Mouse (Mus musculus) lung, embryonic 14.5 days (tissue): ENCODE measurements at regions not wholly inside any gene's neighbourhood (a gene's known extent, or its start where the extent isn't known, plus 50 kb on each side); places are given as distances from the start of the nearest gene placed in this dataset.

Experiments used
- ATAC-seq: fragments of 200-750 bp; cut with Nextera tagmentation; 2 replicates; pipeline ENCODE4 v1.8.0; 2017; ENCODE audit warnings: mild to moderate bottlenecking, moderate TSS enrichment, moderate library complexity; ENCODE audit not compliant: insufficient read depth
- DNase-seq: peaks from one replicate; pipeline ENCODE4 v3.0.0-alpha.2; 2015
- H3K27ac ChIP-seq: fragments of 300-500 bp; sonication (generic); 2 replicates; pipeline ENCODE4 v1.5.1; 2014; ENCODE audit warnings: low read depth, mild to moderate bottlenecking, moderate library complexity
- H3K27me3 ChIP-seq: fragments of 300-500 bp; sonication (generic); 2 replicates; pipeline ENCODE4 v1.6.1; 2014; ENCODE audit warnings: low read length, control low read depth; ENCODE audit not compliant: insufficient read depth
- H3K36me3 ChIP-seq: fragments of 300-500 bp; sonication (generic); 2 replicates; pipeline ENCODE4 v1.6.1; 2014; ENCODE audit warnings: control low read depth; ENCODE audit not compliant: insufficient read depth
- H3K4me1 ChIP-seq: fragments of 300-500 bp; sonication (generic); 2 replicates; pipeline ENCODE4 v1.6.1; 2014; ENCODE audit warnings: antibody characterized with exemption, control low read depth; ENCODE audit not compliant: insufficient read depth
- H3K4me2 ChIP-seq: fragments of 300-500 bp; sonication (generic); 2 replicates; pipeline ENCODE4 v1.6.1; 2014; ENCODE audit warnings: mild to moderate bottlenecking
- H3K4me3 ChIP-seq: fragments of 300-500 bp; sonication (generic); 2 replicates; pipeline ENCODE4 v1.5.1; 2014; ENCODE audit warnings: low read depth, low read length
- H3K9ac ChIP-seq: fragments of 300-500 bp; sonication (generic); 2 replicates; pipeline ENCODE4 v1.6.1; 2014
- H3K9me3 ChIP-seq: fragments of 300-500 bp; sonication (generic); 2 replicates; pipeline ENCODE4 v1.6.1; 2016; ENCODE audit warnings: low read depth, low read length, control low read depth
- CTCF ChIP-seq: IDR thresholded peaks from 2 replicates; pipeline ENCODE4 v1.5.1; 2016; ENCODE audit warnings: antibody characterized with exemption, low read depth
- WGBS: fragments of 180-500 bp; shearing (Covaris S2); extraction: QIAGEN DNeasy Blood & Tissue Kit; methylation state at CpG from one replicate; pipeline ENCODE4 v1.1.7; 2014; 5-methylcytosine and 5-hydroxymethylcytosine counted together

DNA sequence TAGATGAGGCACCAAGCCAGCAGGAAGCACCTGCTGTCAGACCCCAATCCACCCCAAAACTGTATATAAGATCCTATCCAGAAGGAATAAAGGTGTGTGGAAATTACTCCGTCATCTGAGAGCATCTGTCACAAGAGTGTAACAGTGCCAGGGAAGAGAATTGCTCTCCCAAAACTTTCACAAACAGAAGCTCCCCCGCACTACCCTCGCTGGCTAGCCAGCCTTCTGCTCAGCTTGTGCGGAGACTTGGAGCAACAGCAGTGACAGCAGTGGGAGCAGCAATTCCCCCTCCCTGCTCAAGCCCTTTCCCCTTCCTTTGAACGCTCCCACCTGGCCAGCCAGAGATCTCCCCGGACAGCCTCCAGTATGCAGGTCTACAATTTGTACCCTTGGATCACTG is 136.9 kb downstream of the Cd55b start:
- no peak for ATAC-seq
- Histone ChIP-seq H3K27me3 (no peaks in the 10 kb centered on the region), H3K4me2 (no peak overlapping the region), H3K36me3 (no peaks in the 10 kb centered on the region), H3K9me3 (no peaks in the 10 kb centered on the region), H3K9ac (no peak overlapping the region), H3K27ac (no peak overlapping the region), H3K4me1 (no peaks in the 10 kb centered on the region), H3K4me3 (no peak overlapping the region)
- no peak for TF ChIP-seq CTCF
- DNase-seq, result no peak
- 70% methylated on average over 6 of the region's 6 CpGs for WGBS

GRCm38 (mm10) chr1:130282153-130282552 is 140.7 kb downstream of the Cd55b start:
- H3K36me3 ChIP-seq, result no peaks in the 10 kb centered on the region

DNA sequence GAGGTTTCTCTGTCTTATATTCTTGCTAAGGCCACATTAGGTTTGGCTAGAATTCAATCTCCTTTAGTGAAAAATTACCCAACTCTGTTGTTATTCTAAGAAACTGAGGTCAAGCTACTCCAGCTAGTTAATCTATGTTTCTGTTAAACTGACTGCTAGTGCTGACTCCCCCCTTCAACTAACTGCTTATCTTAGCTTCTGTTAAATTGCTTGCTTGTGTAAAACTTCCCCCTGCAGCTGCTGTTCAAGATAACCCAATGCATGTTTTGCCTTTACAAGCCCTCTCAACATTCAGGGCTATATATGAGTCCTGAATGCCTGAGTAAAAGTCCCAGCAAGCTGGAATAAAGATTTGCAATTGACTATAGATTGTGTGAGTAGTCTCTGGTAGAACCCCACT is 143.6 kb downstream of the Cd55b start:
- H3K9ac ChIP-seq, result no peak overlapping the region
- H3K4me2 ChIP-seq, result no peak overlapping the region
- no peak for DNase-seq
- TF ChIP-seq CTCF, result no peak
- no peaks in the 10 kb centered on the region for H3K27me3 ChIP-seq
- H3K9me3 ChIP-seq, result 0 out of 2 replicates have a peak, but pooled peaks cover 3% of the 10 kb centered on the region
- no peaks in the 10 kb centered on the region for H3K4me1 ChIP-seq
- ATAC-seq, result no peak
- H3K36me3 ChIP-seq, result no peaks in the 10 kb centered on the region
- H3K4me3 ChIP-seq, result no peak overlapping the region
- H3K27ac ChIP-seq, result no peak overlapping the region

More at GRCm38 (mm10) chr1:130282153-130282552, 140.7 kb downstream of the Cd55b start:
- DNase-seq (no peak), ATAC-seq (no peak)
- Histone ChIP-seq H3K4me2 (no peak overlapping the region), H3K9ac (no peak overlapping the region), H3K4me1 (no peaks in the 10 kb centered on the region), H3K4me3 (no peak overlapping the region), H3K27me3 (no peaks in the 10 kb centered on the region), H3K27ac (no peak overlapping the region), H3K9me3 (0 out of 2 replicates have a peak, but pooled peaks cover 3% of the 10 kb centered on the region)
- TF ChIP-seq CTCF, result no peak
- WGBS, result 48% methylated on average over 3 of the region's 3 CpGs

DNA sequence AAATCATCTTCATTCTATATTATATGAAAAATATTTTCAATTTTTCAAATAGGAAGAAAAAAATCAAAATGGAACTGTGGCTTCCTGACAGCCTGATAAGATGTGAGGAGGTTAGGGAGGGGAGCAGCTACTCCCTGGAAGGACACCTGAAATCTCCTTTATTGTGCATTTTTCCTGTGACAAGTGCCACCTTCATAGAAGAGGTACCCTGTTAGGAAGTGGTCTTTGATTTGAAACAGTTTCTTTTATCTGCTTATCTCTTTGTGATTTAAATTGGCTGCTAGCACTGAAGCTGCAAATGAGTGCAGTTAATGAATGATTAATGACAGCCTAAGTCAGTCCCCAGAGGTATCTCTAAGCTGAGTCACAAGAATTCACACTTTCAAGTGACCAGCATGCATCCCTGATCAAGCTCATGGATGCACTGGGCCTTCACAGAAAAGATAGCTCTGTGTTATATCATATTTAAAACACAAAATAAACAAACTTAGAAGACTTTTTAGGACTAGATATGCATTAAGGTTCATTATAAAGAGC is 144.7 kb downstream of the Cd55b start:
- Histone ChIP-seq H3K36me3 (no peaks in the 10 kb centered on the region), H3K4me1 (no peaks in the 10 kb centered on the region), H3K9ac (no peak overlapping the region), H3K9me3 (0 out of 2 replicates have a peak, but pooled peaks cover 3% of the 10 kb centered on the region), H3K27me3 (no peaks in the 10 kb centered on the region), H3K4me3 (no peak overlapping the region), H3K27ac (no peak overlapping the region), H3K4me2 (no peak overlapping the region)
- ATAC-seq (no peak), DNase-seq (no peak)
- TF ChIP-seq CTCF, result no peak

DNA sequence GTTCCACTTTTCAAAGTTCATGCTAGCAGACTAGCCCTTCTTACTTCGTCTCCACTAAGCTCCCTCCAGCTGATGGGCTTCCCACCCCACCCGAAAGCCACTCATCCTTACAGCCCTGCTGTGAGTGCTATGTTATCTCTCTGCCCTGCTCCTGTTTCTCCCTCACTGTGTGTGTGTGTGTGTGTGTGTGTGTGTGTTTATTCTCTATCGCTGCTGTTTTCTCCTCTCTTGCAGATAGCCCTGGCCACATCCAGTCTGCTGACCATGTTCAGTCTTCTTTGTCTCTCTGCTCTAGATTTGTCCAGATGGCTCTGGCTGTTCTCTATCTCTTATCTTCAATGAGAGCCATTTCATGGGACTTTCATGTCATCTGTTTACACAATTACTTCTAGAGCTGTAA is 145.9 kb downstream of the Cd55b start:
- 0 out of 2 replicates have a peak, but pooled peaks cover 3% of the 10 kb centered on the region for H3K9me3 ChIP-seq
- no peaks in the 10 kb centered on the region for H3K36me3 ChIP-seq
- H3K4me3 ChIP-seq, result no peak overlapping the region
- H3K4me1 ChIP-seq, result no peaks in the 10 kb centered on the region
- peak; percentile 13 for DNase-seq
- H3K9ac ChIP-seq, result no peak overlapping the region
- H3K27ac ChIP-seq, result no peak overlapping the region
- no peak overlapping the region for H3K4me2 ChIP-seq
- 34% methylated on average over 3 of the region's 3 CpGs for WGBS
- ATAC-seq, result peak; percentile 66
- no peak for TF ChIP-seq CTCF
- H3K27me3 ChIP-seq, result no peaks in the 10 kb centered on the region

DNA sequence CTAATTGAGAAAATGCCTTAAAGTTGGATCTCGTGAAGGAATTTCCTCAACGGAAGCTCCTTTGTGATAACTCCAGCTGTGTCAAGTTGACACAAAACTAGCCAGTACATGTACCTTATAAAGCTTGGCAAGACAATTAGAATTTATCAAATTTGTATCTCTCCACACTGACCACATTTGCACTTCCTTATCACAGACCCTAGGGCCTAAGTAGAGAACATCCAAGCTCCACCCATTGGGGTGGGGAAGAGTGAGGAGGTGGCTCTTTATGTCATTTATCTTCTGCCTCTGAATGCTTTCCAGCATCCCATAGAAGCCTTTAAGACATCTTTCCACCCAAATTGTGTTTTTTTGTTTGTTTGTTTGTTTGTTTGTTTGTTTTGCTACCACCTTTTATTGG is 146.8 kb downstream of the Cd55b start:
- no peak overlapping the region for H3K27ac ChIP-seq
- no peak for TF ChIP-seq CTCF
- H3K4me1 ChIP-seq, result no peaks in the 10 kb centered on the region
- no peaks in the 10 kb centered on the region for H3K36me3 ChIP-seq
- H3K4me3 ChIP-seq, result no peak overlapping the region
- H3K4me2 ChIP-seq, result no peak overlapping the region
- no peak for ATAC-seq
- H3K9ac ChIP-seq, result no peak overlapping the region
- WGBS, result 75% methylated on average over 2 of the region's 2 CpGs
- DNase-seq, result no peak
- H3K27me3 ChIP-seq, result no peaks in the 10 kb centered on the region
- 0 out of 2 replicates have a peak, but pooled peaks cover 3% of the 10 kb centered on the region for H3K9me3 ChIP-seq

- 48% methylated on average over 4 of the region's 4 CpGs for WGBS
These were observed 148.3 kb downstream of the Cd55b start for GRCm38 (mm10) chr1:130274470-130274869.

More at GRCm38 (mm10) chr1:130274470-130274869, 148.3 kb downstream of the Cd55b start:
- Histone ChIP-seq H3K4me3 (no peak overlapping the region), H3K9ac (no peak overlapping the region), H3K4me2 (no peak overlapping the region), H3K27me3 (no peaks in the 10 kb centered on the region), H3K36me3 (no peaks in the 10 kb centered on the region), H3K9me3 (0 out of 2 replicates have a peak, but pooled peaks cover 3% of the 10 kb centered on the region), H3K4me1 (no peaks in the 10 kb centered on the region), H3K27ac (no peak overlapping the region)
- no peak for ATAC-seq
- peak; percentile 49 for TF ChIP-seq CTCF
- DNase-seq, result peak; percentile 61
